ENCODE assay signal across 22 mouse cellular contexts in the genomic region with DNA sequence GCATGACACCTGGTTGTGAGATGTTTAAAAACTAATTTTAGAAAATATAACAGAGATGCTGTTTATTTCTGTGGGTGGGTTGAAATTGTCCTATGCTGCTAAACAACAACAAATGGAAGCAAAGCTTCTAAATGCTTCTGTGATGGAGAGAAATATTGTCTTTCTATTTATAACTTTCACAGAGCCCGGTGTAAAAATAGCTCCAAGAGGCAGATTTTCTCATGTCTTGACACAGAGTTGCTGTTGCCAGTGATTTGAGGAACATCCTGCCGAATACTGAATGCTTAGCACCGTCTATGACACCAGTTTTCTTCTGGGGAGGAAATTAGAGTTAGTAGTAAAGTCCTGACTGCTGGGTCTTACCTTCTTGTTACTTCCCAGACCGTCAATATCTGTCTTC.
A peak's percentile ranks its signal among the peaks of the same experiment; 100 is the strongest.
DNase-seq lines count a peak whose midpoint lies in the region; ATAC-seq and TF ChIP-seq lines count a peak whose summit lies in the region.
"Had no signal": no experiment of that assay in that cellular context is flagged by ENCODE, and none has a peak within 500 bp of the region (broad histone marks: within the 10 kb centered on the region; RNA-seq: fewer than 3 reads in every experiment).

No protein-coding gene starts in this region.

- H3K36me3 ChIP-seq in heart, adult 2 months (ENCODE audit: control insufficient read depth, insufficient read depth, low read length): peaks cover 2% of the 10 kb centered on the region; the same call in 1 of the 2 replicates
- no peaks in the 10 kb centered on the region for H3K36me3 ChIP-seq in heart, embryonic 11.5 days (ENCODE audit: control insufficient read depth, insufficient read depth, low read length)
- H3K36me3 ChIP-seq: limb, embryonic 13.5 days; liver, embryonic 13.5 days; lung, embryonic 15.5 days had no signal

- TF ChIP-seq EP300 in heart, adult 2 months (IDR thresholded peaks at IDR 0.05; ENCODE audit: insufficient read depth, low read depth, low read length): no peak

- TF ChIP-seq CTCF in heart, adult 2 months (IDR thresholded peaks at IDR 0.05): no peak

- DNase-seq in cerebellum, adult 9-10 months: peak; percentile 48
- peak in 1 of 2 experiments; percentile 11 for DNase-seq in heart, adult 2 months
- no peak for DNase-seq in heart, postnatal 25 days (ENCODE audit: low spot score)
- peak; percentile 41 for DNase-seq in induced T-regulatory cell, adult 2 months (ENCODE audit: low read depth)
- DNase-seq in frontal cortex, postnatal 36 days (ENCODE audit: low spot score in 2 of 2): no peak
- no peak for DNase-seq in thymus, adult 18-20 months
- DNase-seq: adrenal gland, postnatal 14 days; cerebellum, adult 11-12 months; cerebellum, postnatal 25 days; embryo, embryonic 11 days; gastrocnemius, postnatal 36 days; kidney, postnatal 4 days; liver, embryonic 13.5 days; retina, postnatal 1 day; thymus, postnatal 14 days had no signal

- H3K79me2 ChIP-seq in heart, adult 2 months (replicated peaks; ENCODE audit: control insufficient read depth, insufficient read depth, low read length): no peaks in the 10 kb centered on the region

- H3K27ac ChIP-seq in heart, adult 2 months: peak overlapping the region; percentile 80
- 0 out of 2 replicates have a peak overlapping the region, but pooled peaks have one; percentile 46 for H3K27ac ChIP-seq in heart, embryonic 11.5 days (ENCODE audit: low read depth, low read length)
- H3K27ac ChIP-seq: limb, embryonic 13.5 days; liver, embryonic 13.5 days; lung, embryonic 15.5 days; macrophage had no signal

- H3K9me3 ChIP-seq in heart, embryonic 11.5 days (replicated peaks; ENCODE audit: control insufficient read depth, low read length): no peaks in the 10 kb centered on the region
- H3K9me3 ChIP-seq: limb, embryonic 13.5 days; liver, embryonic 13.5 days; lung, embryonic 15.5 days had no signal

- peak overlapping the region; percentile 48; the same call in 1 of the 2 replicates for H3K9ac ChIP-seq in heart, adult 2 months (ENCODE audit: low read depth, low read length)
- no peak overlapping the region for H3K9ac ChIP-seq in heart, embryonic 11.5 days (ENCODE audit: low read depth, low read length)
- H3K9ac ChIP-seq: limb, embryonic 13.5 days; liver, embryonic 13.5 days; lung, embryonic 15.5 days had no signal

- H3K4me2 ChIP-seq in heart, embryonic 11.5 days: peak overlapping the region; percentile 34
- H3K4me2 ChIP-seq: limb, embryonic 13.5 days; liver, embryonic 13.5 days; lung, embryonic 15.5 days; midbrain, embryonic 11.5 days had no signal

- 17% methylated on average over 4 of the region's 4 CpGs for WGBS in heart, adult 2 months
- 42% methylated on average over 4 of the region's 4 CpGs for WGBS in heart, embryonic 11.5 days (ENCODE audit: insufficient replicate concordance)

- intact Hi-C loops in heart, adult 2 months (cut with DNase I): no loop called here
- intact Hi-C loops in heart, postnatal 25 days (cut with DNase I): no loop called here

- H3K4me1 ChIP-seq in heart, adult 2 months (ENCODE audit: control insufficient read depth, insufficient read depth, low read length): no peaks in the 10 kb centered on the region; the same call in 1 of the 2 replicates
- H3K4me1 ChIP-seq in heart, embryonic 11.5 days (ENCODE audit: control insufficient read depth, insufficient read depth, low read length): peaks cover 7% of the 10 kb centered on the region
- H3K4me1 ChIP-seq: liver, embryonic 13.5 days; lung, embryonic 15.5 days had no signal

- no peak for ATAC-seq in cerebellum, adult (ENCODE audit: insufficient number of reproducible peaks, low FRiP score, low TSS enrichment)
- ATAC-seq in heart, embryonic 11.5 days (replicated peaks; ENCODE audit: insufficient number of reproducible peaks, low FRiP score, low TSS enrichment): no peak
- ATAC-seq: inflammation-experienced regulatory T-cells, adult 6 months had no signal

- TF ChIP-seq POLR2A in heart, adult 2 months (IDR thresholded peaks at IDR 0.05; ENCODE audit: insufficient read depth, low read depth, low read length): no peak

- peak overlapping the region; percentile 50 for H3K4me3 ChIP-seq in heart, adult 2 months
- H3K4me3 ChIP-seq in heart, embryonic 11.5 days (ENCODE audit: low read depth, low read length): 0 out of 2 replicates have a peak overlapping the region, but pooled peaks have one; percentile 8
- H3K4me3 ChIP-seq: limb, embryonic 13.5 days; liver, embryonic 13.5 days; lung, embryonic 15.5 days had no signal

- H3K27me3 ChIP-seq in heart, adult 2 months (ENCODE audit: control insufficient read depth, insufficient read depth, low read length): no peaks in the 10 kb centered on the region
- no peaks in the 10 kb centered on the region for H3K27me3 ChIP-seq in heart, embryonic 11.5 days (ENCODE audit: control insufficient read depth, insufficient read depth, low read length)
- H3K27me3 ChIP-seq: limb, embryonic 13.5 days; liver, embryonic 13.5 days; lung, embryonic 15.5 days had no signal

Comparison
In these comparisons a context has a peak if more than half of its experiments do, and no peak if none do; other contexts are left out.
1. DNase-seq: peak in cerebellum, adult 9-10 months (single experiment) and induced T-regulatory cell, adult 2 months (single experiment); none in heart, postnatal 25 days (single experiment), frontal cortex, postnatal 36 days (0 of 2) and thymus, adult 18-20 months (0 of 2).